ENCODE assay signal across 8 mouse cellular contexts in the genomic region with DNA sequence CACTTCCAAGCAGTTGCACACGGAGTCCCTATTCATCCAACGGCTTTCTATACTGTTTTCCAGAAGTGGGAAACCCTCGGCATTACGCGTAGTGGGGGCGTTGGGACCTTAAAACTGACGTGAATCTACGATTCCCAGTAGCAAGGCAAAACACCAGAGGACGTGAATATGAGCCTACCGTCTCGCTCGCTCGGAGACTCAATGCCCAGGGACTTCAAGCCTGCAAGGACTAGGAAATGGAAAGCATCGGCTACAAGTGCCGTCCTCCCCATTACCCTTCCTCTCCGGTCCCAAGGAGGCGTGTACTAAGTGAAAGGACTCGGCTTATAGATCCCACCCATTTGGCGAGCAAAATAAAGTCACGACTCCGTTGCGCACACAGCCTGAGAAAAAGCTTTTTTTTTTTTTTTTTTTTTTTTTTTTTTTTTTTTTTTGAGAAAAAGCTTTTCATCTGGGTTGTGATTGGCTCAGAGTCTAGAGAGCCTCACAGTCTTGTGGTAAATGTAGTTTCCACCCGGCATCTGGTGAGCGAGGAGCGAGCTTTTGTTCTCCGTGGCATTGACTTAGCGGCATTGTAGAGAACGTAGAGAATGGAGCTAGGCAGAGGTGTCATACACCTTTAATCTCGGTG. TPM values are rescaled to one million over a fixed set of nuclear protein-coding genes. Genes with fewer than 3 reads are reported as not detected.
A peak's percentile ranks its signal among the peaks of the same experiment; 100 is the strongest.
DNase-seq lines count a peak whose midpoint lies in the region; ATAC-seq and TF ChIP-seq lines count a peak whose summit lies in the region.

No protein-coding gene starts in this region.

- peak; percentile 20 for DNase-seq in urinary bladder, postnatal 25 days (ENCODE audit: low spot score)
- no peak for DNase-seq in urinary bladder, postnatal 4 days (ENCODE audit: low spot score in 2 of 2)
- DNase-seq in embryonic facial prominence, embryonic 11.5 days (ENCODE audit: low spot score): peak; percentile 86
- peak; percentile 56 to 63 for DNase-seq in heart, adult 2 months
- DNase-seq in kidney, adult 18-20 months: peak; percentile 48
- peak; percentile 57 to 74 for DNase-seq in spleen, postnatal 36 days (ENCODE audit: low spot score in 2 of 2)

- TF ChIP-seq EP300 in heart, adult 2 months (IDR thresholded peaks at IDR 0.05; ENCODE audit: insufficient read depth, low read depth, low read length): 0 out of 2 replicates have a peak, but pooled peaks have one; percentile 49

- no peaks in the 10 kb centered on the region for H3K36me3 ChIP-seq in embryonic facial prominence, embryonic 11.5 days (replicated peaks; ENCODE audit: control insufficient read depth, insufficient read depth, low read depth, low read length)
- H3K36me3 ChIP-seq in heart, adult 2 months (ENCODE audit: control insufficient read depth, insufficient read depth, low read length): no peaks in the 10 kb centered on the region
- H3K36me3 ChIP-seq in limb, embryonic 15.5 days: no peaks in the 10 kb centered on the region
- no peaks in the 10 kb centered on the region for H3K36me3 ChIP-seq in midbrain, embryonic 15.5 days (replicated peaks)

- H3K27me3 ChIP-seq in embryonic facial prominence, embryonic 11.5 days (ENCODE audit: control insufficient read depth, insufficient read depth, low read length): no peaks in the 10 kb centered on the region
- no peaks in the 10 kb centered on the region for H3K27me3 ChIP-seq in heart, adult 2 months (ENCODE audit: control insufficient read depth, insufficient read depth, low read length)
- no peaks in the 10 kb centered on the region for H3K27me3 ChIP-seq in limb, embryonic 15.5 days
- H3K27me3 ChIP-seq in midbrain, embryonic 15.5 days (replicated peaks): no peaks in the 10 kb centered on the region; the same call in 1 of the 2 replicates

- ATAC-seq in embryonic facial prominence, embryonic 11.5 days (replicated peaks; ENCODE audit: insufficient number of reproducible peaks, low FRiP score, low TSS enrichment, low read depth): peak; percentile 49
- peak; percentile 75; the same call in 1 of the 2 replicates for ATAC-seq in limb, embryonic 15.5 days (ENCODE audit: insufficient number of reproducible peaks, low FRiP score, low TSS enrichment, low read depth)
- peak; percentile 78 for ATAC-seq in midbrain, embryonic 15.5 days (replicated peaks)

- no peak for TF ChIP-seq CTCF in heart, adult 2 months (IDR thresholded peaks at IDR 0.05)

- no peaks in the 10 kb centered on the region for H3K9me3 ChIP-seq in embryonic facial prominence, embryonic 11.5 days (replicated peaks; ENCODE audit: control insufficient read depth, low read length)
- no peaks in the 10 kb centered on the region for H3K9me3 ChIP-seq in limb, embryonic 15.5 days
- no peaks in the 10 kb centered on the region for H3K9me3 ChIP-seq in midbrain, embryonic 15.5 days

- no peaks in the 10 kb centered on the region; the same call in 1 of the 2 replicates for H3K4me1 ChIP-seq in embryonic facial prominence, embryonic 11.5 days (ENCODE audit: control insufficient read depth, insufficient read depth, low read length)
- H3K4me1 ChIP-seq in heart, adult 2 months (ENCODE audit: control insufficient read depth, insufficient read depth, low read length): peaks cover 4% of the 10 kb centered on the region
- H3K4me1 ChIP-seq in limb, embryonic 15.5 days: peaks cover 8% of the 10 kb centered on the region
- H3K4me1 ChIP-seq in midbrain, embryonic 15.5 days: peaks cover 18% of the 10 kb centered on the region

- TF ChIP-seq POLR2A in heart, adult 2 months (IDR thresholded peaks at IDR 0.05; ENCODE audit: insufficient read depth, low read depth, low read length): peak; percentile 86

- WGBS in embryonic facial prominence, embryonic 11.5 days: 3% methylated on average over 29 of the region's 29 CpGs
- 1% methylated on average over 29 of the region's 29 CpGs for WGBS in heart, adult 2 months
- 2% methylated on average over 29 of the region's 29 CpGs for WGBS in limb, embryonic 15.5 days
- 2% methylated on average over 29 of the region's 29 CpGs for WGBS in midbrain, embryonic 15.5 days

- peak overlapping the region; percentile 41 for H3K4me3 ChIP-seq in embryonic facial prominence, embryonic 11.5 days (ENCODE audit: low read depth, low read length)
- H3K4me3 ChIP-seq in heart, adult 2 months: peak overlapping the region; percentile 55
- H3K4me3 ChIP-seq in limb, embryonic 15.5 days: peak overlapping the region; percentile 54
- peak overlapping the region; percentile 51 for H3K4me3 ChIP-seq in midbrain, embryonic 15.5 days

- peak overlapping the region; percentile 62; the same call in 1 of the 2 replicates for H3K27ac ChIP-seq in embryonic facial prominence, embryonic 11.5 days (replicated peaks; ENCODE audit: low read depth, low read length)
- peak overlapping the region; percentile 75 for H3K27ac ChIP-seq in heart, adult 2 months
- H3K27ac ChIP-seq in limb, embryonic 15.5 days: peak overlapping the region; percentile 93
- H3K27ac ChIP-seq in midbrain, embryonic 15.5 days: peak overlapping the region; percentile 85

- peak overlapping the region; percentile 53 for H3K9ac ChIP-seq in embryonic facial prominence, embryonic 11.5 days (replicated peaks; ENCODE audit: low read length)
- peak overlapping the region; percentile 73 for H3K9ac ChIP-seq in heart, adult 2 months (ENCODE audit: low read depth, low read length)
- H3K9ac ChIP-seq in limb, embryonic 15.5 days: peak overlapping the region; percentile 62
- H3K9ac ChIP-seq in midbrain, embryonic 15.5 days: peak overlapping the region; percentile 60

- H3K4me2 ChIP-seq in embryonic facial prominence, embryonic 11.5 days (ENCODE audit: low read depth, low read length): peak overlapping the region; percentile 49
- H3K4me2 ChIP-seq in limb, embryonic 15.5 days: peak overlapping the region; percentile 62
- H3K4me2 ChIP-seq in midbrain, embryonic 15.5 days: peak overlapping the region; percentile 61

- no peaks in the 10 kb centered on the region; the same call in 1 of the 2 replicates for H3K79me2 ChIP-seq in heart, adult 2 months (replicated peaks; ENCODE audit: control insufficient read depth, insufficient read depth, low read length)

- intact Hi-C loops in heart, adult 2 months (cut with DNase I): loop anchor here (10.0 kb wide), 1 partner anchor 83 kb away; no protein-coding TSS in a partner anchor

RNA-seq across cellular contexts. Expression of gene Zfp324, which starts 4.0 kb away (rescaled TPM):
- 7.9 and 8.9 TPM in 2 replicates for polyA plus RNA-seq in embryonic facial prominence, embryonic 11.5 days (2014; fragmentation: Nextera tagmentation; extraction: Ambion mirVana)
- total RNA-seq in heart, adult 2 months (2021): 1 to 10 TPM; 2.6 to 3.6 TPM
- polyA plus RNA-seq in heart, adult 2 months (2012; rRNA removed): 2.3 and 2.9 TPM in 2 replicates
- 13.3 and 13.5 TPM in 2 replicates for polyA plus RNA-seq in limb, embryonic 15.5 days (2015; fragmentation: Nextera tagmentation; extraction: Ambion mirVana)
- 17.1 and 17.7 TPM in 2 replicates for polyA plus RNA-seq in midbrain, embryonic 15.5 days (2015; fragmentation: Nextera tagmentation; extraction: Ambion mirVana)

RNA-seq across cellular contexts. Expression of gene Zfp446, which starts 16.0 kb away (rescaled TPM):
- polyA plus RNA-seq in embryonic facial prominence, embryonic 11.5 days (2014; fragmentation: Nextera tagmentation; extraction: Ambion mirVana): 5.9 and 6.6 TPM in 2 replicates
- total RNA-seq in heart, adult 2 months (2021): 1 to 10 TPM; 2.2 to 2.9 TPM
- 4.2 and 6.4 TPM in 2 replicates for polyA plus RNA-seq in heart, adult 2 months (2012; rRNA removed)
- polyA plus RNA-seq in limb, embryonic 15.5 days (2015; fragmentation: Nextera tagmentation; extraction: Ambion mirVana): 7.4 and 7.8 TPM in 2 replicates
- polyA plus RNA-seq in midbrain, embryonic 15.5 days (2015; fragmentation: Nextera tagmentation; extraction: Ambion mirVana): 14.2 and 16.4 TPM in 2 replicates

RNA-seq across cellular contexts. Expression of gene Rnf225, which starts 34.4 kb away (rescaled TPM):
- polyA plus RNA-seq in embryonic facial prominence, embryonic 11.5 days (2014; fragmentation: Nextera tagmentation; extraction: Ambion mirVana): 0.56 and 0.69 TPM in 2 replicates
- total RNA-seq in heart, adult 2 months (2021): under 1 TPM; 0.18 to 0.23 TPM
- polyA plus RNA-seq in heart, adult 2 months (2012; rRNA removed): 0.12 and 0.14 TPM in 2 replicates
- 1.9 and 3.0 TPM in 2 replicates for polyA plus RNA-seq in limb, embryonic 15.5 days (2015; fragmentation: Nextera tagmentation; extraction: Ambion mirVana)
- 0.90 and 0.93 TPM in 2 replicates for polyA plus RNA-seq in midbrain, embryonic 15.5 days (2015; fragmentation: Nextera tagmentation; extraction: Ambion mirVana)

RNA-seq across cellular contexts. Expression of gene Slc27a5, which starts 36.4 kb away (rescaled TPM):
- polyA plus RNA-seq in embryonic facial prominence, embryonic 11.5 days (2014; fragmentation: Nextera tagmentation; extraction: Ambion mirVana): not detected in 2 replicates
- total RNA-seq in heart, adult 2 months (2021): not detected
- polyA plus RNA-seq in heart, adult 2 months (2012; rRNA removed): 0.59 and 0.82 TPM in 2 replicates
- polyA plus RNA-seq in limb, embryonic 15.5 days (2015; fragmentation: Nextera tagmentation; extraction: Ambion mirVana): 0.07 and 0.20 TPM in 2 replicates
- 0.38 and 0.65 TPM in 2 replicates for polyA plus RNA-seq in midbrain, embryonic 15.5 days (2015; fragmentation: Nextera tagmentation; extraction: Ambion mirVana)

RNA-seq across cellular contexts. Expression of gene Trim28, which starts 37.3 kb away (rescaled TPM):
- polyA plus RNA-seq in embryonic facial prominence, embryonic 11.5 days (2014; fragmentation: Nextera tagmentation; extraction: Ambion mirVana): 525 and 526 TPM in 2 replicates
- 10 to 100 TPM; 83.8 to 86.0 TPM for total RNA-seq in heart, adult 2 months (2021)
- 139 and 195 TPM in 2 replicates for polyA plus RNA-seq in heart, adult 2 months (2012; rRNA removed)
- 189 and 243 TPM in 2 replicates for polyA plus RNA-seq in limb, embryonic 15.5 days (2015; fragmentation: Nextera tagmentation; extraction: Ambion mirVana)
- polyA plus RNA-seq in midbrain, embryonic 15.5 days (2015; fragmentation: Nextera tagmentation; extraction: Ambion mirVana): 229 and 258 TPM in 2 replicates

Comparison
In these comparisons a context has a peak if more than half of its experiments do, and no peak if none do; other contexts are left out.
1. DNase-seq: peak in urinary bladder, postnatal 25 days (single experiment), embryonic facial prominence, embryonic 11.5 days (single experiment), heart, adult 2 months (2 of 2), kidney, adult 18-20 months (single experiment) and spleen, postnatal 36 days (2 of 2); none in urinary bladder, postnatal 4 days (0 of 2).
2. Peak in every context shown above with its lines, with median percentiles within 50 percentile points of each other: ATAC-seq, H3K27ac ChIP-seq, H3K4me2 ChIP-seq, H3K4me3 ChIP-seq and H3K9ac ChIP-seq.